Mouse (Mus musculus) neural tube, embryonic 15.5 days (tissue): ENCODE measurements at regions not wholly inside any gene's neighbourhood (a gene's known extent, or its start where the extent isn't known, plus 50 kb on each side); places are given as distances from the start of the nearest gene placed in this dataset.

ENCODE experiments used
- ATAC-seq: fragments of 200-750 bp; cut with Nextera tagmentation; 2 replicates; pipeline ENCODE4 v1.8.0; 2017; ENCODE audit warnings: mild to moderate bottlenecking, moderate TSS enrichment, moderate library complexity; ENCODE audit not compliant: low FRiP score
- H3K27ac ChIP-seq: fragments of 300-500 bp; sonication (generic); replicated peaks from 2 replicates; pipeline ENCODE4 v1.5.1; 2015; ENCODE audit warnings: mild to moderate bottlenecking, inconsistent platforms
- H3K27me3 ChIP-seq: fragments of 300-500 bp; sonication (generic); replicated peaks from 2 replicates; pipeline ENCODE4 v1.6.1; 2015; ENCODE audit warnings: inconsistent platforms
- H3K36me3 ChIP-seq: fragments of 300-500 bp; sonication (generic); 2 replicates; pipeline ENCODE4 v1.6.1; 2015; ENCODE audit warnings: inconsistent platforms
- H3K4me1 ChIP-seq: fragments of 300-500 bp; sonication (generic); 2 replicates; pipeline ENCODE4 v1.6.1; 2015; ENCODE audit warnings: inconsistent platforms
- H3K4me2 ChIP-seq: fragments of 300-500 bp; sonication (generic); 2 replicates; pipeline ENCODE4 v1.6.1; 2015; ENCODE audit warnings: inconsistent platforms, mild to moderate bottlenecking, moderate library complexity
- H3K4me3 ChIP-seq: fragments of 300-500 bp; sonication (generic); replicated peaks from 2 replicates; pipeline ENCODE4 v1.5.1; 2015; ENCODE audit warnings: mild to moderate bottlenecking, inconsistent platforms
- H3K9ac ChIP-seq: fragments of 300-500 bp; sonication (generic); replicated peaks from 2 replicates; pipeline ENCODE4 v1.6.1; 2015; ENCODE audit warnings: mild to moderate bottlenecking, inconsistent platforms
- H3K9me3 ChIP-seq: fragments of 300-500 bp; sonication (generic); replicated peaks from 2 replicates; pipeline ENCODE4 v1.6.1; 2016; ENCODE audit warnings: inconsistent platforms
- WGBS: fragments of 180-500 bp; shearing (Covaris S2); methylation state at CpG from one replicate; pipeline ENCODE4 v1.1.7; 2015; ENCODE audit warnings: mixed read lengths; 5-methylcytosine and 5-hydroxymethylcytosine counted together

GRCm38 (mm10) chr1:128681261-128681660 is 89.2 kb upstream of the Cxcr4 start:
- no peaks in the 10 kb centered on the region for H3K9me3 ChIP-seq
- ATAC-seq, result no peak
- H3K4me2 ChIP-seq, result no peak overlapping the region
- H3K36me3 ChIP-seq, result no peaks in the 10 kb centered on the region
- 80% methylated on average over 4 of the region's 4 CpGs for WGBS
- H3K4me3 ChIP-seq, result no peak overlapping the region
- H3K27me3 ChIP-seq, result no peaks in the 10 kb centered on the region
- H3K9ac ChIP-seq, result no peak overlapping the region
- peaks cover 6% of the 10 kb centered on the region for H3K4me1 ChIP-seq
- H3K27ac ChIP-seq, result no peak overlapping the region

GRCm38 (mm10) chr1:128680538-128680937 is 88.4 kb upstream of the Cxcr4 start:
- no peaks in the 10 kb centered on the region for H3K27me3 ChIP-seq
- no peaks in the 10 kb centered on the region for H3K9me3 ChIP-seq
- ATAC-seq, result no peak
- peaks cover 6% of the 10 kb centered on the region for H3K4me1 ChIP-seq
- H3K4me3 ChIP-seq, result no peak overlapping the region
- no peak overlapping the region for H3K27ac ChIP-seq
- H3K36me3 ChIP-seq, result no peaks in the 10 kb centered on the region
- 71% methylated on average over 3 of the region's 3 CpGs for WGBS
- H3K4me2 ChIP-seq, result no peak overlapping the region
- no peak overlapping the region for H3K9ac ChIP-seq

GRCm38 (mm10) chr1:128680012-128680411 is 87.9 kb upstream of the Cxcr4 start:
- ATAC-seq, result no peak
- H3K4me3 ChIP-seq, result no peak overlapping the region

GRCm38 (mm10) chr1:128679005-128679980 is 87.2 kb upstream of the Cxcr4 start:
- H3K27ac ChIP-seq, result no peak overlapping the region
- 0 out of 2 replicates have a peak overlapping the region, but pooled peaks have one; percentile 1 for H3K9ac ChIP-seq
- H3K4me3 ChIP-seq, result no peak overlapping the region
- H3K36me3 ChIP-seq, result no peaks in the 10 kb centered on the region
- 42% methylated on average over 18 of the region's 18 CpGs for WGBS
- ATAC-seq, result no peak
- H3K4me1 ChIP-seq, result peaks cover 6% of the 10 kb centered on the region
- H3K4me2 ChIP-seq, result no peak overlapping the region
- no peaks in the 10 kb centered on the region for H3K9me3 ChIP-seq
- H3K27me3 ChIP-seq, result no peaks in the 10 kb centered on the region

More at GRCm38 (mm10) chr1:128680012-128680411, 87.9 kb upstream of the Cxcr4 start:
- no peak overlapping the region for H3K9ac ChIP-seq
- peaks cover 6% of the 10 kb centered on the region for H3K4me1 ChIP-seq
- H3K4me2 ChIP-seq, result no peak overlapping the region
- H3K36me3 ChIP-seq, result no peaks in the 10 kb centered on the region
- H3K27ac ChIP-seq, result no peak overlapping the region
- no peaks in the 10 kb centered on the region for H3K27me3 ChIP-seq
- 89% methylated on average over 5 of the region's 5 CpGs for WGBS
- H3K9me3 ChIP-seq, result no peaks in the 10 kb centered on the region

GRCm38 (mm10) chr1:128675538-128675937 is 83.4 kb upstream of the Cxcr4 start:
- H3K9me3 ChIP-seq, result no peaks in the 10 kb centered on the region
- no peaks in the 10 kb centered on the region for H3K36me3 ChIP-seq
- H3K9ac ChIP-seq, result no peak overlapping the region
- no peak overlapping the region for H3K4me2 ChIP-seq
- no peak for ATAC-seq
- H3K4me3 ChIP-seq, result no peak overlapping the region
- H3K27ac ChIP-seq, result no peak overlapping the region
- H3K4me1 ChIP-seq, result peaks cover 6% of the 10 kb centered on the region
- 82% methylated on average over 5 of the region's 5 CpGs for WGBS
- H3K27me3 ChIP-seq, result no peaks in the 10 kb centered on the region

GRCm38 (mm10) chr1:128672306-128672705 is 80.2 kb upstream of the Cxcr4 start:
- WGBS, result 94% methylated on average over 3 of the region's 3 CpGs
- H3K27ac ChIP-seq, result no peak overlapping the region
- H3K27me3 ChIP-seq, result no peaks in the 10 kb centered on the region
- no peak for ATAC-seq
- H3K4me1 ChIP-seq, result 0 out of 2 replicates have a peak, but pooled peaks cover 5% of the 10 kb centered on the region
- H3K9me3 ChIP-seq, result no peaks in the 10 kb centered on the region
- H3K9ac ChIP-seq, result no peak overlapping the region
- no peak overlapping the region for H3K4me3 ChIP-seq
- H3K36me3 ChIP-seq, result no peaks in the 10 kb centered on the region
- H3K4me2 ChIP-seq, result no peak overlapping the region

- WGBS, result 82% methylated on average over 3 of the region's 3 CpGs
Measured at GRCm38 (mm10) chr1:128671495-128671894, 79.4 kb upstream of the Cxcr4 start.

GRCm38 (mm10) chr1:128671016-128671415 is 78.9 kb upstream of the Cxcr4 start:
- ATAC-seq, result no peak
- no peak overlapping the region for H3K9ac ChIP-seq
- no peaks in the 10 kb centered on the region for H3K27me3 ChIP-seq
- no peak overlapping the region for H3K4me2 ChIP-seq
- 0 out of 2 replicates have a peak, but pooled peaks cover 5% of the 10 kb centered on the region for H3K4me1 ChIP-seq
- no peaks in the 10 kb centered on the region for H3K36me3 ChIP-seq
- 72% methylated on average over 5 of the region's 5 CpGs for WGBS
- H3K27ac ChIP-seq, result no peak overlapping the region
- H3K9me3 ChIP-seq, result no peaks in the 10 kb centered on the region
- H3K4me3 ChIP-seq, result no peak overlapping the region

More at GRCm38 (mm10) chr1:128671495-128671894, 79.4 kb upstream of the Cxcr4 start:
- Histone ChIP-seq H3K4me2 (no peak overlapping the region), H3K9ac (no peak overlapping the region), H3K36me3 (no peaks in the 10 kb centered on the region), H3K27ac (no peak overlapping the region), H3K4me3 (no peak overlapping the region), H3K4me1 (0 out of 2 replicates have a peak, but pooled peaks cover 5% of the 10 kb centered on the region), H3K9me3 (no peaks in the 10 kb centered on the region), H3K27me3 (no peaks in the 10 kb centered on the region)
- no peak for ATAC-seq

- no peak overlapping the region for H3K4me2 ChIP-seq
- H3K9ac ChIP-seq, result no peak overlapping the region
- 28% methylated on average over 2 of the region's 2 CpGs for WGBS
- H3K27me3 ChIP-seq, result no peaks in the 10 kb centered on the region
- no peaks in the 10 kb centered on the region for H3K36me3 ChIP-seq
- no peak for ATAC-seq
- H3K4me3 ChIP-seq, result no peak overlapping the region
- H3K4me1 ChIP-seq, result 0 out of 2 replicates have a peak, but pooled peaks cover 5% of the 10 kb centered on the region
- no peaks in the 10 kb centered on the region for H3K9me3 ChIP-seq
- H3K27ac ChIP-seq, result no peak overlapping the region
Measured at GRCm38 (mm10) chr1:128669241-128669666, 77.2 kb upstream of the Cxcr4 start.

GRCm38 (mm10) chr1:128668718-128669117 is 76.6 kb upstream of the Cxcr4 start:
- Histone ChIP-seq H3K9ac (no peak overlapping the region), H3K9me3 (no peaks in the 10 kb centered on the region), H3K4me1 (0 out of 2 replicates have a peak, but pooled peaks cover 5% of the 10 kb centered on the region), H3K27ac (no peak overlapping the region), H3K36me3 (no peaks in the 10 kb centered on the region), H3K4me2 (no peak overlapping the region), H3K4me3 (no peak overlapping the region), H3K27me3 (no peaks in the 10 kb centered on the region)
- ATAC-seq, result no peak
- WGBS, result 84% methylated on average over 6 of the region's 6 CpGs

GRCm38 (mm10) chr1:128667121-128667762 is 75.1 kb upstream of the Cxcr4 start:
- H3K36me3 ChIP-seq, result no peaks in the 10 kb centered on the region
- WGBS, result 92% methylated on average over 4 of the region's 4 CpGs

More at GRCm38 (mm10) chr1:128667121-128667762, 75.1 kb upstream of the Cxcr4 start:
- Histone ChIP-seq H3K4me3 (no peak overlapping the region), H3K4me2 (no peak overlapping the region), H3K27ac (no peak overlapping the region), H3K9ac (no peak overlapping the region), H3K9me3 (no peaks in the 10 kb centered on the region), H3K27me3 (no peaks in the 10 kb centered on the region), H3K4me1 (0 out of 2 replicates have a peak, but pooled peaks cover 5% of the 10 kb centered on the region)
- ATAC-seq, result no peak
